Mouse (Mus musculus): Measurements from ENCODE around the gene Csl. TPM values are rescaled to one million over a fixed set of nuclear protein-coding genes. Genes with fewer than 3 reads are reported as not detected.

The Csl gene
- polyA plus RNA-seq (2017; shearing (Covaris generic)) = not detected

DNA sequence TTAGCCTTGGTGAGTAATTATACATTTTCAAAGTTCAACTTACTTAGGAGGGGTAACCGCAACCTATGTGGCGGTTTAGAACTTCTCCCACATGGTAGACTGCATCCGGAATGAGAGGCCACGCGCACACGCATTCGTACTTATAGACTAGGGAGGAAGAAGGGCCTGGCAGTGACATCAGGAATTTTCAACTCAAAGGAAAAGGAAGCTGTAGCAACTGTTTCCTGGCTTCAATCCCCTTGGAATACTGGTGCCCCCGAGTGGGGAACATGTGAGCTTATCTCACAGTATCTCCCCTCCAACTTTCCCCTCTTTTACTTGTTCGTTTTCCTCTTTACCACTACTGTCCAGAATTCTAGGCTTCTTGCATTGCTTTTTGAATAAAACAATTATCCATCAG is at the start of gene Csl:
Csl (minus strand) TSS at position 101 of the 400 bp plus-strand sequence.

Data from activated CD4-positive, CD25-positive, alpha-beta regulatory T cell, adult 9 weeks (primary cell).